Mouse (Mus musculus) limb, embryonic 11.5 days (tissue): ENCODE measurements around the gene Idh3a. TPM values are rescaled to one million over a fixed set of nuclear protein-coding genes. Genes with fewer than 3 reads are reported as not detected.

Source experiments
- ATAC-seq: fragments of 200-750 bp; cut with Nextera tagmentation; 2 replicates; pipeline ENCODE4 v1.8.0; 2017; ENCODE audit warnings: low read depth; ENCODE audit not compliant: insufficient number of reproducible peaks, low FRiP score, low TSS enrichment
- DNase-seq: peaks from one replicate; pipeline ENCODE4 v3.0.0-alpha.2; 2015; ENCODE audit warnings: low spot score
- H3K27ac ChIP-seq: fragments of 300-500 bp; sonication (generic); replicated peaks from 2 replicates; pipeline ENCODE4 v1.5.1; 2014; ENCODE audit warnings: low read depth, mild to moderate bottlenecking, low read length
- H3K27me3 ChIP-seq: fragments of 300-500 bp; sonication (generic); 2 replicates; pipeline ENCODE4 v1.6.1; 2014; ENCODE audit warnings: mild to moderate bottlenecking, low read length, mixed read lengths; ENCODE audit not compliant: control insufficient read depth, insufficient read depth
- H3K36me3 ChIP-seq: fragments of 300-500 bp; sonication (generic); 2 replicates; pipeline ENCODE4 v1.6.1; 2014; ENCODE audit warnings: mild to moderate bottlenecking, low read length, moderate library complexity, mixed read lengths; ENCODE audit not compliant: control insufficient read depth, insufficient read depth
- H3K4me1 ChIP-seq: fragments of 300-500 bp; sonication (generic); 2 replicates; pipeline ENCODE4 v1.6.1; 2014; ENCODE audit warnings: low read length, mixed read lengths; ENCODE audit not compliant: control insufficient read depth, insufficient read depth
- H3K4me2 ChIP-seq: fragments of 300-500 bp; sonication (generic); 2 replicates; pipeline ENCODE4 v1.6.1; 2014; ENCODE audit warnings: low read depth, mild to moderate bottlenecking, moderate library complexity; ENCODE audit not compliant: severe bottlenecking
- H3K4me3 ChIP-seq: fragments of 300-500 bp; sonication (generic); 2 replicates; pipeline ENCODE4 v1.5.1; 2014; ENCODE audit warnings: low read depth, low read length
- H3K9ac ChIP-seq: fragments of 300-500 bp; sonication (generic); 2 replicates; pipeline ENCODE4 v1.6.1; 2014; ENCODE audit warnings: mild to moderate bottlenecking, low read length
- H3K9me3 ChIP-seq: fragments of 300-500 bp; sonication (generic); 2 replicates; pipeline ENCODE4 v1.6.1; 2016; ENCODE audit warnings: low read length; ENCODE audit not compliant: control insufficient read depth
- WGBS: fragments of 180-500 bp; shearing (Covaris S2); extraction: QIAGEN DNeasy Blood & Tissue Kit; methylation state at CpG from one replicate; pipeline ENCODE4 v1.1.7; 2014; 5-methylcytosine and 5-hydroxymethylcytosine counted together
- polyA plus RNA-seq: library from polyadenylated mRNA; unstranded; fragments of >200 nt; fragmentation: Nextera tagmentation; extraction: Ambion mirVana; gene quantifications from 2 replicates; pipeline ENCODE4 v1.2.1, GENCODE M21; 2014

The Idh3a gene
- polyA plus RNA-seq, 1 experiment from 2014 or later = 125 TPM

DNA sequence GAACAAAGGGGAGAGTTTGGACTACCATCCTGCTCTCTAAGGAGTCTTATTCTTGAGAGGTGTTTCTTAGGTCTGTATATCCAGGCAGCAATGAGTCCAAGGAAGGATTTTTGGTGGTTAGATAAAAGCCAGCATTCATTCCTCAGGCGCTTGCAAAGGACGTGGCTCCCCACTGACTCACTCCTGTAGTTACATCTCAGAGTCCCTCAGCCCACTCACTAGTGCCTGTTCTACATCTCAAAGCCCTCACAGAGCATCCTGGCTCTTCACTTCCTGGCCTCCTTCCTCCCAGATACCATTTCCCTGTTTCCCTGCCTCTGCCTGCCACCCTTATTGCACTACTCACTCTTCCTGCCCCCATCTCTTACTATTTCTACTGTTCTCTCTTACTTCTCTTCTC is 16.3 kb downstream of the Idh3a start:
- Histone ChIP-seq H3K27me3 (no peaks in the 10 kb centered on the region), H3K4me1 (no peaks in the 10 kb centered on the region), H3K9me3 (no peaks in the 10 kb centered on the region), H3K4me2 (no peak overlapping the region), H3K27ac (no peak overlapping the region), H3K4me3 (no peak overlapping the region), H3K9ac (no peak overlapping the region), H3K36me3 (peaks cover 10% of the 10 kb centered on the region; the same call in 1 of the 2 replicates)
- ATAC-seq = no peak
- 82% methylated on average over 2 of the region's 2 CpGs for WGBS
- no peak for DNase-seq

DNA sequence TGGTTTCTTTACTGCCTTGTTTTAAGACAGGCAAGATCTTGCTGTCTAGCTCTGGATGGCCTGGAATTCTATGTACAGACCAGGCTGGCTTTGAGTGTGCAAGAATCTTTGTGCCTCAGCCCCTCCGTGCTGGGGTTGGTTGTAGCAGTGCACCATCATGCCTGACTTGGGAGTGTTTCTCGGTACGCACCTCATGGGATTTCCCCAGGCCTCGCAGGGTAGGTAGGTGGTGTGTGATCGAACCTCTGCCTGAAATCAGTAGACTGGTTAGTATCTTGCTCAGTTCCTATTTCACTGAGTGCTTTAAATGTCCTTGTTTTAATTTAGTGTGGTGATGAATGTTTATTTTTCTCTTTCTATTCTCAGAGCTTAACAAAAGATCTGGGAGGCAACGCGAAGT is 16.8 kb downstream of the Idh3a start:
- H3K4me2 ChIP-seq = no peak overlapping the region
- no peak overlapping the region for H3K27ac ChIP-seq
- DNase-seq (no peak), ATAC-seq (no peak)
- no peaks in the 10 kb centered on the region for H3K9me3 ChIP-seq
- H3K9ac ChIP-seq = no peak overlapping the region
- H3K36me3 ChIP-seq = peaks cover 7% of the 10 kb centered on the region; the same call in 1 of the 2 replicates
- 93% methylated on average over 7 of the region's 7 CpGs for WGBS
- no peak overlapping the region for H3K4me3 ChIP-seq
- no peaks in the 10 kb centered on the region for H3K27me3 ChIP-seq
- no peaks in the 10 kb centered on the region for H3K4me1 ChIP-seq

DNA sequence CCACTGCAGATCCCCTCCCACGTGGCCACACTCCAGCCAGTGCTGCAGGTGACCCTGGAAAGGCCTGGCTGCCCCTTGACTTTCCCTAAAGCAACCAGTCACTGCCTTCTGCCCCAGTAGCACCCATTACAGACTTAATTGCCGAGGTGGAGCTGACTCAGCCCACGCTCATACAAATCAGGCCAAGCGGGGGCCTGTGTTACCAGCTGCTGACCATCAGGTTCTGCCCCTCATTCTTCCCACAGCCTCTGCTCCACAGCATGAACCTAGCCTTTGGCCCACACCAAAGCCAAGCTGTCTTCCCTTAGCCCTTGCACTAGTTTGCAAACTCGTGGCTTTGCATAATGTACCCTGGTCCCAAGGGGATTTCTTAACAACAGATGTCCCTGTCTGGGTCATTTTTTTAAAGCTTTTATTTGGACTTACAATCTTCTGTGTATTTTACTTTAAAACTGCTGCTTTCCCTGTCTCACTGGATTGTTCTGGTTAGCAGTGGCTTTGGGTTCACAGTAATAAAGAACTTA is 18.1 kb downstream of the Idh3a start:
- Histone ChIP-seq H3K27me3 (no peaks in the 10 kb centered on the region), H3K4me1 (no peaks in the 10 kb centered on the region), H3K9me3 (no peaks in the 10 kb centered on the region), H3K9ac (no peak overlapping the region), H3K4me3 (no peak overlapping the region), H3K36me3 (peaks cover 7% of the 10 kb centered on the region; the same call in 1 of the 2 replicates), H3K27ac (no peak overlapping the region), H3K4me2 (no peak overlapping the region)
- no peak for ATAC-seq
- WGBS = 80% methylated on average over 5 of the region's 5 CpGs
- no peak for DNase-seq

DNA sequence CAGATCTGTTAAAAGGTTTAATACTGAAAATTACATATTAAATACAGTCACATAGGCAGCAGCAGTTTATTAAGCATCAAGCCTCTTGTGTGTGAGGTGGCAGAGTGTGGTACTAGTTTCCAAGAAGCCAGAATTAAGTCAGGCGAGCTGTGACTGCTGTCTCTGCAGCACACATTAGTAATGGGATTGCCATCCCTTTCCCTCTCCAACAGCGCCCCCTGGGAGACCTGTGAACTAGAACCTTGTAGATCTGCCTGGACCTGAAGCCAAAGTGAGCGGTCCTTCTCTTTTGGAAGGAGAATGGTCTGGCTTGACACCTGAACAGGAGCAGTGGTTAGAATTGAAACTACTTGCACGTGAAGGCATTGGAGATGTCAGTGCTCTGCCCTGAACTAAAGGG is 18.8 kb downstream of the Idh3a start:
- Histone ChIP-seq H3K9ac (no peak overlapping the region), H3K9me3 (no peaks in the 10 kb centered on the region), H3K4me2 (no peak overlapping the region), H3K27me3 (no peaks in the 10 kb centered on the region), H3K4me3 (no peak overlapping the region), H3K27ac (no peak overlapping the region), H3K36me3 (peaks cover 2% of the 10 kb centered on the region; the same call in 1 of the 2 replicates), H3K4me1 (no peaks in the 10 kb centered on the region)
- peak; percentile 68 for DNase-seq
- WGBS = 54% methylated on average over 4 of the region's 4 CpGs
- ATAC-seq = no peak

DNA sequence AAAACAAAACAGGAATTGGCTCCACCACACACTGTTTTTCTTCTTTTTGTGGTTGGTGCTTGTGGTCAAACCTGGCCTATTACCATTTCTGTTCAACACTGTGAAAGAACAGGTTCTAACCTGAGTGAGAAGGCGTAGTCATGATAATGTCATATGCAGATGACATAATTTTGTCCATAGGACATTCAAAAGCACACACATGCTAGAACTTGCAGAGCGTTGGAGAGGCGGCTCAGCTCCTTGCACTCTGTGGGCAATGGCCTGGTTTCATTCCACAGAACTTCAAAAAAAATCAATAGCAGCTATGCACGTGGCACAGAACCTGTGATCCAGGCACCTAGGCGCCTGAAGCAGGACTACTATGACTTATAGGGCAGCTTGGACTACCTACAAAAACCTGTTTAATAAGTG is 26.7 kb downstream of the Idh3a start:
- H3K27me3 ChIP-seq = no peaks in the 10 kb centered on the region
- no peak overlapping the region for H3K4me3 ChIP-seq
- H3K27ac ChIP-seq = no peak overlapping the region
- H3K4me1 ChIP-seq = no peaks in the 10 kb centered on the region
- no peak for DNase-seq
- H3K4me2 ChIP-seq = no peak overlapping the region
- H3K9ac ChIP-seq = no peak overlapping the region
- no peaks in the 10 kb centered on the region for H3K36me3 ChIP-seq
- no peaks in the 10 kb centered on the region for H3K9me3 ChIP-seq
- ATAC-seq = no peak
- WGBS = 85% methylated on average over 5 of the region's 5 CpGs

DNA sequence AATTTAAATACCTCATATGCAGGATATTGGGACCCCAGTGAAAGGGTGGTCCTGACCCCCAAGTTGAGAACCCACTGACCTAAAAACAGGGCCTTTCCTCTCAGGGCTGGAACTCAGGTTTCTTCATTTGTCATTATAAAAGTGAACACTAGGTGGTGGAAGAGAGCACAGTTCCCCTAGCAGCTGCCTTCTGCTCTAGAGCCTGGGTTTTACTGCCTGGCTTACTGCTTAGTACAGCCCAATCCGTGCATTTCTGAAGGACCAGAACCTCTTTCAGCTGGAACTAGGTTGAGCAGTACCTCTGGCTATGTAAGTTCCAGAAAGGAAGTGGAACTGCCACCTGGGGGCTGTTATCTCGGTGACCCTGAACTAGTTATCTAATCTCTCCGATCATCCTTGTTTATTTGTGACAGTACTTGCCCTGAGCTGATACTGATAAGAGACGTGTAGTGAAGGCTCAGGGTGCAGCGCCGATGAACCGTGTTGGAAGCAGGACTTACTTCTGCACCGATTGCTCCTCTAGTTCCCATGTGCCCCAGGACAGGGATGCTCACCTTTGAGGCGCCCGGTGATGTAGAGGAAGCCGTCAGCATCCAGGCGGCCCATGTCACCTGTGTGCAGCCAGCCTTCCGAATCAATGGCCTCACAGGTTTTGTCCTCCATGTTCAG is 28.2 kb downstream of the Idh3a start:
- no peaks in the 10 kb centered on the region for H3K4me1 ChIP-seq
- peak; percentile 43 for DNase-seq
- no peak overlapping the region for H3K4me2 ChIP-seq
- no peak overlapping the region for H3K27ac ChIP-seq
- no peaks in the 10 kb centered on the region for H3K36me3 ChIP-seq
- peak; percentile 57; the same call in 1 of the 2 replicates for ATAC-seq
- H3K4me3 ChIP-seq = no peak overlapping the region
- 68% methylated on average over 13 of the region's 13 CpGs for WGBS
- no peaks in the 10 kb centered on the region for H3K27me3 ChIP-seq
- H3K9ac ChIP-seq = no peak overlapping the region
- H3K9me3 ChIP-seq = no peaks in the 10 kb centered on the region

DNA sequence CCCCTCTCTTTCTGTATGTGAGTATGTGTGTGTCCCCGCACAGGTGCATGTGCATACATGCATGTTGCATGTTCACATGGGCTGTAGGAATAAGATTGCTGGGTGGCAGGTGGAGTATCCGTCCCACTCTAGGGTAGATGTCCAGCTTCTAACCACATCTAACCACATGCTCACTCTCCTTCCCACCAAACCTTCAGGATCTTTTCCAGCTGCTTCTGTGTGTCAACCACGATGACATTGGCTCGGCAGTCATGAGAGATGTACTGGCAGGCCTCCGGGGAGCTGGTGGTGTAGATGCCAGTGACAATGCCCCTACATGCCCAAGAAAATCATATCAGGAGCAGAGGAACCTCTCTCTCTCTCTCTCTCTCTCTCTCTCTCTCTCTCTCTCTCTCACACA is 41.1 kb downstream of the Idh3a start:
- no peaks in the 10 kb centered on the region for H3K36me3 ChIP-seq
- 93% methylated on average over 5 of the region's 5 CpGs for WGBS
- ATAC-seq (no peak), DNase-seq (no peak)
- no peak overlapping the region for H3K4me3 ChIP-seq
- no peaks in the 10 kb centered on the region for H3K27me3 ChIP-seq
- H3K9ac ChIP-seq = no peak overlapping the region
- H3K4me2 ChIP-seq = no peak overlapping the region
- H3K4me1 ChIP-seq = no peaks in the 10 kb centered on the region
- no peak overlapping the region for H3K27ac ChIP-seq
- H3K9me3 ChIP-seq = no peaks in the 10 kb centered on the region

DNA sequence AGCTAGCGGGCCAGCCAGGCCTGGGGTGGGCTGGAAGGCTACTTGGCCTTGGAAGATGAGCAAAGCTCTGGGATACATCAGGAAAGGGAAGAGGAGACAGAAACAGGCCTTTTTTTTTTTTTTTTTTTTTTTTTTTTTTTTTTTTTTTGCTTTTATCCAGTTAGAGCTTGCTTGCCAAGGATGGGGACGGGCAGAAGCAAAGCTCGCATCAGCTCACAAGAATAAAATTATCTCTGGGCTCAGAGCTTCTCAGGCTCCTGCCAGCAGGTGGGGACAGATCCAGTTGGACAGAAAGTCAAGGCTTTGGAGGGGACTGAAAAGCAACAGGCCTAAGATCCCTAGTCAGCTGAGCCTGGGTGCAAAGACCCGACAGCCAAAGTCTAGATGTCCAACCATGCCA is 42.6 kb downstream of the Idh3a start:
- 90% methylated on average over 4 of the region's 4 CpGs for WGBS
- Histone ChIP-seq H3K4me1 (no peaks in the 10 kb centered on the region), H3K9ac (no peak overlapping the region), H3K4me2 (no peak overlapping the region), H3K27me3 (no peaks in the 10 kb centered on the region), H3K27ac (no peak overlapping the region), H3K36me3 (no peaks in the 10 kb centered on the region), H3K9me3 (no peaks in the 10 kb centered on the region), H3K4me3 (no peak overlapping the region)
- ATAC-seq (no peak), DNase-seq (no peak)
